Mouse (Mus musculus): ENCODE data around the gene Kif26a.

DNA sequence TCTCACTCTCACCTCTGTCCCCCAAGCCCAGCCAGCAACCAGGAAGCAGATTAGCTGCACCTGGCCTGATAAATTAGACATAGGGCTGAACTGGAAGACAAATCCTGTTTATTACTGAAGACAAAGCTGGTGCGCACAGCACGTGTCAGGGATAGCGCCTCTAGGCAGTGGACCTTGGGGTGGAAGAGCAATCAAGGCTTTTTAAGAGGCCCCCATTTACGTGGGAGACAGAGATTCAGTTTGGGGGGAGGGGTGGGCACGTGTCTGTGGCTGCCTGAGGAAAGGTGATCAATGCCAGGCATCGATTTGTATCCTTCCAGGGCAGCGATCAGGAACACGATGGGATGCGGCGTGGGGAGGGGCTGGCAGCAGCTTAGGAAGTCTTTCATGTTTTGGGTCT, 83.1 kb downstream of the Kif26a start:
- TF ChIP-seq CTCF (IDR thresholded peaks at IDR 0.05) (no peak), POLR2A (IDR thresholded peaks at IDR 0.05; ENCODE audit: insufficient read depth, low read depth, low read length) (no peak)
